Mouse (Mus musculus) ES-E14 (cell line): ENCODE results near the gene Fam83e.

Experiments
- HCFC1 ChIP-seq: IDR thresholded peaks from 2 replicates; pipeline ENCODE4 v1.6.1; 2012; ENCODE audit warnings: low read length, inconsistent platforms, borderline replicate concordance; ENCODE audit not compliant: insufficient read depth
- MAFK ChIP-seq: IDR thresholded peaks from 2 replicates; pipeline ENCODE4 v1.6.1; 2014; ENCODE audit warnings: mild to moderate bottlenecking, low read depth, low read length, inconsistent platforms; ENCODE audit not compliant: insufficient read depth
- ZC3H11A ChIP-seq: IDR thresholded peaks from 2 replicates; pipeline ENCODE4 v1.6.1; 2012; ENCODE audit warnings: low read depth, mild to moderate bottlenecking, inconsistent platforms, low read length, borderline replicate concordance
- ZNF384 ChIP-seq: IDR thresholded peaks from 2 replicates; pipeline ENCODE4 v1.6.1; 2012; ENCODE audit warnings: low read depth, low read length, inconsistent platforms

- TF ChIP-seq ZC3H11A (no peak), HCFC1 (no peak), MAFK (no peak), ZNF384 (no peak)
Observed at GRCm38 (mm10) chr7:45706721-45707241, 14.2 kb upstream of the Fam83e start.
